Mouse (Mus musculus): Measurements from ENCODE around the gene Hrh3.
A peak's percentile ranks its signal among the peaks of the same experiment; 100 is the strongest.

The Hrh3 gene

GRCm38 (mm10) chr2:180103978-180104658, at the start of gene Hrh3:
Gene Hrh3, minus strand, starts transcription at chr2:180104488.
- peak in 1 of 2 experiments; percentile 66 for DNase-seq (ENCODE audit: low spot score in 2 of 2)

- no peak for DNase-seq (ENCODE audit: low spot score in 2 of 2)
Observed at GRCm38 (mm10) chr2:180148551-180148950, 44.3 kb upstream of the Hrh3 start.

GRCm38 (mm10) chr2:180147379-180147778, 43.1 kb upstream of the Hrh3 start:
- DNase-seq (ENCODE audit: low spot score in 2 of 2) = no peak

- DNase-seq (ENCODE audit: low spot score in 2 of 2) = no peak
Observed at GRCm38 (mm10) chr2:180146091-180146490, 41.8 kb upstream of the Hrh3 start.

- no peak for DNase-seq (ENCODE audit: low spot score in 2 of 2)
Observed at GRCm38 (mm10) chr2:180135414-180135813, 31.1 kb upstream of the Hrh3 start.

- no peak for DNase-seq (ENCODE audit: low spot score in 2 of 2)
Observed at GRCm38 (mm10) chr2:180133911-180134310, 29.6 kb upstream of the Hrh3 start.

GRCm38 (mm10) chr2:180133231-180133630, 28.9 kb upstream of the Hrh3 start:
- DNase-seq (ENCODE audit: low spot score in 2 of 2) = no peak

GRCm38 (mm10) chr2:180127675-180128074, 23.4 kb upstream of the Hrh3 start:
- DNase-seq (ENCODE audit: low spot score in 2 of 2) = no peak

- peak in 1 of 2 experiments; percentile 48 for DNase-seq (ENCODE audit: low spot score in 2 of 2)
Observed at GRCm38 (mm10) chr2:180126195-180126594, 21.9 kb upstream of the Hrh3 start.

- DNase-seq (ENCODE audit: low spot score in 2 of 2) = no peak
Observed at GRCm38 (mm10) chr2:180124192-180124591, 19.9 kb upstream of the Hrh3 start.

GRCm38 (mm10) chr2:180120292-180120761, 16.0 kb upstream of the Hrh3 start:
- DNase-seq (ENCODE audit: low spot score in 2 of 2) = no peak

GRCm38 (mm10) chr2:180119439-180120291, 15.4 kb upstream of the Hrh3 start:
- no peak for DNase-seq (ENCODE audit: low spot score in 2 of 2)

GRCm38 (mm10) chr2:180118661-180119438, 14.6 kb upstream of the Hrh3 start, which contains the start of gene Osbpl2:
Gene Osbpl2, plus strand, starts transcription at chr2:180119306.
- peak; percentile 100 for DNase-seq (ENCODE audit: low spot score in 2 of 2)

GRCm38 (mm10) chr2:180117485-180118194, 13.4 kb upstream of the Hrh3 start:
- peak; percentile 63 to 68 for DNase-seq (ENCODE audit: low spot score in 2 of 2)

GRCm38 (mm10) chr2:180116741-180117484, 12.6 kb upstream of the Hrh3 start:
- DNase-seq (ENCODE audit: low spot score in 2 of 2) = no peak

GRCm38 (mm10) chr2:180116081-180116493, 11.8 kb upstream of the Hrh3 start:
- DNase-seq (ENCODE audit: low spot score in 2 of 2) = peak in 1 of 2 experiments; percentile 33

GRCm38 (mm10) chr2:180115279-180115678, 11.0 kb upstream of the Hrh3 start:
- peak in 1 of 2 experiments; percentile 59 for DNase-seq (ENCODE audit: low spot score in 2 of 2)

GRCm38 (mm10) chr2:180113909-180114890, 9.9 kb upstream of the Hrh3 start:
- DNase-seq (ENCODE audit: low spot score in 2 of 2) = peak in 1 of 2 experiments; percentile 59

- no peak for DNase-seq (ENCODE audit: low spot score in 2 of 2)
Observed at GRCm38 (mm10) chr2:180108285-180108684, 4.0 kb upstream of the Hrh3 start.
